Comparison of ENCODE assay signal across 18 mouse cellular contexts in genomic region chr19:47885191-47885743, GRCm38 (mm10). TPM values are rescaled to one million over a fixed set of nuclear protein-coding genes. Genes with fewer than 3 reads are reported as not detected.
DNase-seq lines count a peak whose midpoint lies in the region; TF ChIP-seq lines count a peak whose summit lies in the region.
"Had no signal": no experiment of that assay in that cellular context is flagged by ENCODE, and none has a peak within 500 bp of the region (broad histone marks: within the 10 kb centered on the region; RNA-seq: fewer than 3 reads in every experiment).

No protein-coding gene starts in this region.

- no peak for TF ChIP-seq POLR2A in myocyte (IDR thresholded peaks at IDR 0.05; ENCODE audit: insufficient read length, low read depth)

- no peaks in the 10 kb centered on the region for H3K79me2 ChIP-seq in myocyte (ENCODE audit: control insufficient read depth, insufficient read depth)

- H3K27me3 ChIP-seq in myocyte (ENCODE audit: control insufficient read depth, insufficient read depth, insufficient read length) = no peaks in the 10 kb centered on the region
- H3K27me3 ChIP-seq: embryonic facial prominence, embryonic 15.5 days; forebrain, embryonic 12.5 days; hindbrain, embryonic 15.5 days; limb, embryonic 13.5 days; midbrain, embryonic 12.5 days had no signal

- no peak overlapping the region for H3K4me3 ChIP-seq in myocyte
- H3K4me3 ChIP-seq: embryonic facial prominence, embryonic 15.5 days; forebrain, embryonic 12.5 days; hindbrain, embryonic 15.5 days; limb, embryonic 13.5 days; midbrain, embryonic 12.5 days had no signal

- H3ac ChIP-seq in myocyte (ENCODE audit: control insufficient read depth, insufficient read length) = no peak overlapping the region

- peak overlapping the region; percentile 80 for H3K4me2 ChIP-seq in myocyte (ENCODE audit: low read depth)
- H3K4me2 ChIP-seq: embryonic facial prominence, embryonic 15.5 days; forebrain, embryonic 12.5 days; hindbrain, embryonic 15.5 days; limb, embryonic 13.5 days; midbrain, embryonic 12.5 days had no signal

- DNase-seq in lung, adult 18-20 months = peak; percentile 70 to 71
- no peak for DNase-seq in lung, postnatal 10 days
- DNase-seq in heart, adult 8-10 months (ENCODE audit: low spot score) = peak; percentile 35
- DNase-seq in heart, postnatal 10 days = peak; percentile 79
- no peak for DNase-seq in adrenal gland, postnatal 10 days
- DNase-seq in cerebellum, adult 9-10 months = no peak
- DNase-seq: adrenal gland, postnatal 14 days; cerebellum, adult 2 months; kidney, adult 18-20 months; right cerebral cortex, adult 18-20 months had no signal

- H3K36me3 ChIP-seq in myocyte (ENCODE audit: control insufficient read depth, insufficient read depth) = no peaks in the 10 kb centered on the region
- H3K36me3 ChIP-seq: embryonic facial prominence, embryonic 15.5 days; forebrain, embryonic 12.5 days; G1E; hindbrain, embryonic 15.5 days; limb, embryonic 13.5 days; midbrain, embryonic 12.5 days had no signal

- intact Hi-C loops in heart, postnatal 10 days (cut with DNase I) = no loop called here

TF ChIP-seq in myocyte, 11 proteins besides CTCF, POLR2A, EP300 and RAD21:
- TF ChIP-seq POLR2AphosphoS2 (IDR thresholded peaks at IDR 0.05; ENCODE audit: insufficient read length, low read depth) (no peak), MYOD1 (IDR thresholded peaks at IDR 0.05; ENCODE audit: control insufficient read depth in 1 of 3, insufficient read length in 2 of 3, low read depth in 2 of 3) (peak in 1 of 3 experiments; percentile 66), MYOG (IDR thresholded peaks at IDR 0.05; ENCODE audit: control insufficient read depth in 1 of 3, insufficient read depth in 1 of 3, insufficient read length in 2 of 3, low read depth in 2 of 3) (peak in 1 of 3 experiments; percentile 63), MAX (IDR thresholded peaks at IDR 0.05; ENCODE audit: low read depth) (no peak), SRF (IDR thresholded peaks at IDR 0.05; ENCODE audit: control insufficient read depth, insufficient read length, low read depth) (no peak)

RNA-seq across cellular contexts. Expression of gene Gsto2, which starts 19.9 kb away (rescaled TPM):
- total RNA-seq in heart, adult 8-10 months (2022) = 1 to 10 TPM; 2.3 to 3.5 (median 2.5) TPM
- total RNA-seq in heart, postnatal 10 days (2021) = 1 to 10 TPM; 1.8 to 2.6 TPM
- polyA plus RNA-seq in myocyte (2012; fragmentation: generic; extraction: Trizol) = 5.7 TPM
- 1 to 10 TPM; 2.6 to 3.7 TPM for total RNA-seq in adrenal gland, postnatal 10 days (2021)

RNA-seq across cellular contexts. Expression of gene Gsto1, which starts 30.5 kb away (rescaled TPM):
- 100 to 1,000 TPM; 186 to 266 (median 222) TPM for total RNA-seq in heart, adult 8-10 months (2022)
- total RNA-seq in heart, postnatal 10 days (2021) = 100 to 1,000 TPM; 106 to 117 TPM
- polyA plus RNA-seq in myocyte (2012; fragmentation: generic; extraction: Trizol) = 232 TPM
- total RNA-seq in adrenal gland, postnatal 10 days (2021) = 100 to 1,000 TPM; 158 to 159 TPM

RNA-seq across cellular contexts. Expression of gene Cfap43, which starts 33.8 kb away (rescaled TPM):
- under 1 TPM in 3 of 4 experiments, not detected in 1; 0.08 to 0.23 (median 0.22) TPM for total RNA-seq in heart, adult 8-10 months (2022)
- total RNA-seq in heart, postnatal 10 days (2021) = under 1 TPM in 1 of 2 experiments, not detected in 1; 0.24 TPM
- 0.02 TPM for polyA plus RNA-seq in myocyte (2012; fragmentation: generic; extraction: Trizol)
- not detected for total RNA-seq in adrenal gland, postnatal 10 days (2021)
- total RNA-seq: adrenal gland, postnatal 14 days had no signal
- polyA plus RNA-seq: G1E; large intestine, adult 2 months had no signal

RNA-seq across cellular contexts. Expression of gene Itprip, which starts 33.8 kb away (rescaled TPM):
- 10 to 100 TPM in 2 of 4 experiments, 1 to 10 TPM in 2; 8.1 to 15.4 (median 11.5) TPM for total RNA-seq in heart, adult 8-10 months (2022)
- 10 to 100 TPM; 11.1 to 13.3 TPM for total RNA-seq in heart, postnatal 10 days (2021)
- polyA plus RNA-seq in myocyte (2012; fragmentation: generic; extraction: Trizol) = 54.1 TPM
- 10 to 100 TPM; 11.7 to 14.5 TPM for total RNA-seq in adrenal gland, postnatal 10 days (2021)

RNA-seq across cellular contexts. Expression of gene Cfap58, which starts 52.2 kb away (rescaled TPM):
- 1 to 10 TPM; 1.2 to 2.9 (median 1.9) TPM for total RNA-seq in heart, adult 8-10 months (2022)
- 1 to 10 TPM; 2.7 to 2.8 TPM for total RNA-seq in heart, postnatal 10 days (2021)
- not detected for polyA plus RNA-seq in myocyte (2012; fragmentation: generic; extraction: Trizol)
- under 1 TPM in 1 of 2 experiments, not detected in 1; 0.06 TPM for total RNA-seq in adrenal gland, postnatal 10 days (2021)
- total RNA-seq: adrenal gland, postnatal 14 days; G1E had no signal
- polyA plus RNA-seq: G1E; large intestine, adult 2 months; limb, embryonic 13.5 days had no signal

Comparison
In these comparisons a context has a peak if more than half of its experiments do, and no peak if none do; other contexts are left out.
1. DNase-seq: peak in lung, adult 18-20 months (2 of 2), heart, adult 8-10 months (single experiment) and heart, postnatal 10 days (2 of 2); none in lung, postnatal 10 days (single experiment), adrenal gland, postnatal 10 days (single experiment) and cerebellum, adult 9-10 months (single experiment).